Mouse (Mus musculus) natural killer cell, adult 2 months (primary cell): ENCODE results near the gene Smad3.

ENCODE experiments used
- DNase-seq, 2 experiments: peaks; one replicate each; pipeline ENCODE4 v3.0.0; 2022; ENCODE audit warnings: low spot score in 2 of 2

Smad3 gene

GRCm38 (mm10) chr9:63757865-63758440 is at the start of gene Smad3:
TSS of gene Smad3 (minus strand) at chr9:63757994.
- DNase-seq: peak; percentile 81

GRCm38 (mm10) chr9:63804847-63805246 is 47.1 kb upstream of the Smad3 start:
- DNase-seq: no peak

GRCm38 (mm10) chr9:63803181-63803591 is 45.4 kb upstream of the Smad3 start:
- no peak for DNase-seq

GRCm38 (mm10) chr9:63802504-63802903 is 44.7 kb upstream of the Smad3 start:
- no peak for DNase-seq

GRCm38 (mm10) chr9:63802080-63802479 is 44.3 kb upstream of the Smad3 start:
- no peak for DNase-seq

GRCm38 (mm10) chr9:63796429-63796828 is 38.6 kb upstream of the Smad3 start:
- no peak for DNase-seq

- peak; percentile 25 to 44 for DNase-seq
These were observed 36.1 kb upstream of the Smad3 start for GRCm38 (mm10) chr9:63793731-63794495.

GRCm38 (mm10) chr9:63791716-63792115 is 33.9 kb upstream of the Smad3 start:
- DNase-seq: no peak

GRCm38 (mm10) chr9:63791275-63791674 is 33.5 kb upstream of the Smad3 start:
- DNase-seq: no peak

GRCm38 (mm10) chr9:63790222-63790621 is 32.4 kb upstream of the Smad3 start:
- DNase-seq: no peak

GRCm38 (mm10) chr9:63789386-63789785 is 31.6 kb upstream of the Smad3 start:
- DNase-seq: no peak

GRCm38 (mm10) chr9:63787606-63788005 is 29.8 kb upstream of the Smad3 start:
- DNase-seq: no peak

GRCm38 (mm10) chr9:63787086-63787485 is 29.3 kb upstream of the Smad3 start:
- DNase-seq: no peak

- DNase-seq: no peak
These were observed 28.4 kb upstream of the Smad3 start for GRCm38 (mm10) chr9:63786026-63786670.

GRCm38 (mm10) chr9:63785492-63785891 is 27.7 kb upstream of the Smad3 start:
- DNase-seq: peak; percentile 42 to 61

GRCm38 (mm10) chr9:63784597-63784996 is 26.8 kb upstream of the Smad3 start:
- DNase-seq: no peak

GRCm38 (mm10) chr9:63782744-63783143 is 24.9 kb upstream of the Smad3 start:
- DNase-seq: peak; percentile 54 to 77

GRCm38 (mm10) chr9:63781714-63782464 is 24.1 kb upstream of the Smad3 start:
- DNase-seq: no peak

- DNase-seq: no peak
These were observed 22.4 kb upstream of the Smad3 start for GRCm38 (mm10) chr9:63779950-63780887.

- DNase-seq: no peak
These were observed 18.9 kb upstream of the Smad3 start for GRCm38 (mm10) chr9:63776735-63777134.

- no peak for DNase-seq
These were observed 17.2 kb upstream of the Smad3 start for GRCm38 (mm10) chr9:63774854-63775483.
